Mouse (Mus musculus) midbrain, embryonic 16.5 days (tissue): ENCODE measurements at regions not wholly inside any gene's neighbourhood (a gene's known extent, or its start where the extent isn't known, plus 50 kb on each side); places are given as distances from the start of the nearest gene placed in this dataset.

Source experiments
- ATAC-seq: fragments of 200-750 bp; cut with Nextera tagmentation; 2 replicates; pipeline ENCODE4 v1.8.0; 2017; ENCODE audit warnings: moderate TSS enrichment
- H3K27ac ChIP-seq: fragments of 300-500 bp; sonication (generic); 2 replicates; pipeline ENCODE4 v1.5.1; 2014; ENCODE audit warnings: mild to moderate bottlenecking, low read length, mixed read lengths
- H3K27me3 ChIP-seq: fragments of 300-500 bp; sonication (generic); 2 replicates; pipeline ENCODE4 v1.6.1; 2014; ENCODE audit warnings: low read depth, low read length, mixed read lengths; ENCODE audit not compliant: control insufficient read depth, insufficient read depth
- H3K36me3 ChIP-seq: fragments of 300-500 bp; sonication (generic); 2 replicates; pipeline ENCODE4 v1.6.1; 2014; ENCODE audit warnings: mild to moderate bottlenecking, low read length, moderate library complexity, mixed read lengths; ENCODE audit not compliant: control insufficient read depth, insufficient read depth
- H3K4me1 ChIP-seq: fragments of 300-500 bp; sonication (generic); 2 replicates; pipeline ENCODE4 v1.6.1; 2014; ENCODE audit warnings: mild to moderate bottlenecking, low read length, mixed read lengths; ENCODE audit not compliant: control insufficient read depth, insufficient read depth
- H3K4me2 ChIP-seq: fragments of 300-500 bp; sonication (generic); 2 replicates; pipeline ENCODE4 v1.6.1; 2014; ENCODE audit warnings: mild to moderate bottlenecking, low read length, mixed read lengths
- H3K4me3 ChIP-seq: fragments of 300-500 bp; sonication (generic); 2 replicates; pipeline ENCODE4 v1.5.1; 2014; ENCODE audit warnings: low read depth, mild to moderate bottlenecking, low read length, moderate library complexity, mixed read lengths
- H3K9ac ChIP-seq: fragments of 300-500 bp; sonication (generic); 2 replicates; pipeline ENCODE4 v1.6.1; 2014; ENCODE audit warnings: low read depth, low read length, mixed read lengths
- H3K9me3 ChIP-seq: fragments of 300-500 bp; sonication (generic); replicated peaks from 2 replicates; pipeline ENCODE4 v1.6.1; 2014; ENCODE audit warnings: mild to moderate bottlenecking, low read length, mixed read lengths; ENCODE audit not compliant: control insufficient read depth, poor library complexity, severe bottlenecking
- WGBS: fragments of 180-500 bp; shearing (Covaris S2); extraction: QIAGEN DNeasy Blood & Tissue Kit; methylation state at CpG from one replicate; pipeline ENCODE4 v1.1.7; 2014; 5-methylcytosine and 5-hydroxymethylcytosine counted together

DNA sequence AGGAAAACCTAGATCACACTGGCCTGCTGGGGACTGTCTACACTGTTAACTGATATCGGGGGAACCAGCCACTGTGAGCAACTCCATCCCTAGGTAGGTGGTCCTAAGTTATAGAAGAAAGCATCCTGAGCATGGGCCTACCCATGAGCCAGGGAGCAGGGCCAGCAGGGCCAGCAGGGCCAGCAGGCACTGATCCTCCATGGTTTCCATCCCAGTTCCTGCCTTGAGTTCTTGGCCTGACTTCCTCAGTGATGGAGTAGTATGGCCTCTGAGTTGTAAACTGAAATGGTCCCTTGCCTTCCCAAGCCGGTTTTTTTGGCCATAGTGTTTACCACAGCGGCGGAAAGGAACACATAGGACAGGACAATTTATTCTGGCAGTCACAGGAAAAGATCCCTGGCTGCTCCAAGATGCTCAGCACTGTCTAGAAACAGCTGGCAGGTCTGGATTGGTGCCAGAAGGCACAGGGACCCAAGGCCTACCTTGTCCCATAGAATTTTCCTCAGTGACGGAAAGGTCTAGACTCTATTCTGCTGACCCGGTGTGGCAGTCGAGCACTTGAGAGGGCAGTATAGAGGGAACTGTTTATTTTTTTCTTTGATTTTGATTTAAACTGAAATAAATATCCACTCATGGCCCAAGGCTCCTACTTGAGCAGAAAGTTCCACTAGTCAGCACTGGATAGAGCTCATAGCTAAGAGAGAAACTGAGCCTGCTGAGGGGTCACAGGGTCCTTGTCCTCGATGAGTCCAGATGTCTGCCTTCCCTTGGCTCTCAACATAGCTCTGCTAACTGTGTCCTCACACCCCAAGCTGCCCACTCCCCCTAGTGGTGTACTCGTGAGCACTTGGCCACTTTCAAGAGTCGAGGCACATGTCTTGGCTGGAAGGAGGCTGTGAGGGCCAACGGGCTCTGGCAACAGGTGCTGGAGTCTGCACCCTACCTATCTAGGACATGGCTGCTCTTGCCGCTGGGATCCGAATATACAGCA lies 50.4 kb upstream of the Disp3 start:
- no peak for ATAC-seq

More for the DNA sequence above, 50.4 kb upstream of the Disp3 start:
- Histone ChIP-seq H3K27ac (no peak overlapping the region), H3K9ac (no peak overlapping the region), H3K4me1 (0 out of 2 replicates have a peak, but pooled peaks cover 3% of the 10 kb centered on the region), H3K4me2 (no peak overlapping the region), H3K9me3 (no peaks in the 10 kb centered on the region), H3K36me3 (no peaks in the 10 kb centered on the region), H3K27me3 (no peaks in the 10 kb centered on the region), H3K4me3 (no peak overlapping the region)
- 62% methylated on average over 13 of the region's 13 CpGs for WGBS
